Mouse (Mus musculus): ENCODE results near the gene Phf12. TPM values are rescaled to one million over a fixed set of nuclear protein-coding genes. Genes with fewer than 3 reads are reported as not detected.

The Phf12 gene
- 30.6 and 30.7 TPM in 2 replicates for polyA plus RNA-seq (2016; fragmentation: Nextera tagmentation; extraction: Ambion mirVana)

DNA sequence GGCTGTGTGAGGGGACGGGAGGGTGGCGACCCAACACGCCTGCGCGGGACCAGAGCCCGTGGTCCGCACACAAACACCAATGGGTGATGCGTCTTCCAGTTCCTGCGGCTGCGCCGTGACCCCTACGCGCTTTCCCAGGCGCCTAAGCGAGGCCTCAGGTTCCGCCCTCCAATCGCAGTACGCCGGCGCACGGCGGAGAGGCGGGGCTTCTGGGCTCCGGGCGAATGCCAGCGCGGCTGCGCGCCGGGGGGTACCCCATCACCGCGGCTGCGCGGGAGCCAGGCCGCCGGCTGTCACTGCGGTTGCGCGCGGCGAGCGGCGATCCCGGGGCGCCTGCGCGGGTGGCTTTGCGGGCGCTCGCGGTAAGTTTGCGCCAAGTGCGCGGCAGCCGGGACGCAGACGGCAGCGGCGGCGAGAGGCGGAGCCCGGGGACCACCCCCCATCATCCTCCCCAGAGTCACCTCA is at the start of gene Phf12:
Phf12 (plus strand) TSS at position 314 of the 465 bp plus-strand sequence.
- Histone ChIP-seq H3K27ac (peak within 1 kb of the TSS; percentile 96), H3K4me3 (peak within 1 kb of the TSS; percentile 100), H3K9ac (peak within 1 kb of the TSS; percentile 99), H3K4me2 (replicated peaks) (peak within 1 kb of the TSS; percentile 72), H3K36me3 (peaks cover 8% of the 10 kb centered on the region; the same call in 1 of the 2 replicates), H3K9me3 (replicated peaks) (no peaks in the 10 kb centered on the region), H3K27me3 (peaks cover 10% of the 10 kb centered on the region), H3K4me1 (peaks cover 23% of the 10 kb centered on the region)
- under 1% methylated on average over 61 of the region's 62 CpGs for WGBS
- ATAC-seq (ENCODE audit: low FRiP score), result peak; percentile 88

DNA sequence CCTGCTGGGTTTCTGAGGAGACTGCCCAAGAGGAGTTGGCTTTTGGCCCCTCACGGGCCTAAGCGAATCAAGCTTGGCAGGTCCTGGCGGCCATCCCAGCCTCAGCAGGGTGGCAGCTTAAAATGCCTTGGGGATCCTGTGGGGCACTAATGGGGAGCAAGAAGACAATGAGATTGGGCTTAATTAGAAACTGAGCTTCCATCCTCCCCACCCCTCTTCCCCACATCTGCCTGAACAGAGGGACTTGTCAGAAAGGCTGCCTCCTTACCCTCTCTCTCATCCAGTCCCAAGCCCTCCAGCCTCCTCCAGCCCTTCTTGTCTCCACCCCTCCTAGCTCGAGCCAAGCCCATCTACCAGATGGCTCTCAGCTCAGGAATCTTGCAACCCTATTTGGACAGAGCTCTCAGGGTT is 48.4 kb upstream of the Phf12 start:
- H3K4me1 ChIP-seq, result peaks cover 62% of the 10 kb centered on the region
- H3K4me3 ChIP-seq, result peak overlapping the region; percentile 20
- ATAC-seq (ENCODE audit: low FRiP score), result no peak
- 0% methylated on average over 4 of the region's 4 CpGs for WGBS
- H3K27ac ChIP-seq, result peak overlapping the region; percentile 0; the same call in 1 of the 2 replicates
- no peaks in the 10 kb centered on the region for H3K9me3 ChIP-seq (replicated peaks)
- H3K36me3 ChIP-seq, result no peaks in the 10 kb centered on the region
- H3K27me3 ChIP-seq, result peaks cover 80% of the 10 kb centered on the region
- peak overlapping the region; percentile 94 for H3K4me2 ChIP-seq (replicated peaks)
- no peak overlapping the region for H3K9ac ChIP-seq

DNA sequence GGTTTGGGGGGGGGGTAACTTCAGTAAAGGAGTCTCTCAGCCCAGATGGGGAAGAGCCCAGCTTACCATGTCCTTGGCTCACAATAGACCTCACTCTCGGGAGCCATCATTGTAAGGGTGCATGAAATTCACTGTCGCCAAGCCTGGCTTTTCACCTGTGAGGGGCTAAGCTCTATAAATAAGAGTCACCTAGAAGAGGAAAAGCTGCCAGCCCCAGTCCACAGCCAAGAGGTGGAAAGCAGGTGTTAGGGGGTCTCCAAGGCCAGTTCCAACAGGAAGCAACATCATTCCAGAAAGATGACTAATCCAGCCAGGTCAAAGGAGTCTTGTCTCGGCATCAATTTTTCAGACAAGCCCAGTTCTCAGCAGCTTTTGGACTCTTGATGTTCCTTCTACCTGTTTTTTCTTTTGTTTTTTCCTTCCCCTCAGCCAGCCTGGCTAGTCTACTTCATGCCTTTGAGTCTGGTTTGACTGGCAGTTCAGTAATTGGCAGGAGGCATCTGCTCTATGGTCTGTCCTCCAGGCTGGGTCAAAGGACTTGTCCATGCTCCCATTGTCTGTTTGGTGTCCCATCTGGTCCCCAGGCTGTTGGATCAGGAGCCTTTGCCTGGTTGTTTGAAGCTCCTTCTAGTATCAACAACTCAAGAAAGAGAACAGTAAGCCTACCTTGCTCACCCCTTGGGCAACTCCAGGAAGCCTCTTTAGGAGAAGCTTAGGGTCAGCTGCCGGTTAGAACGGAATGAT is 47.8 kb upstream of the Phf12 start:
- Histone ChIP-seq H3K4me3 (peak overlapping the region; percentile 20; the same call in 1 of the 2 replicates), H3K27me3 (peaks cover 83% of the 10 kb centered on the region), H3K4me2 (replicated peaks) (peak overlapping the region; percentile 94), H3K36me3 (no peaks in the 10 kb centered on the region), H3K9ac (no peak overlapping the region), H3K27ac (peak overlapping the region; percentile 0; the same call in 1 of the 2 replicates), H3K9me3 (replicated peaks) (no peaks in the 10 kb centered on the region), H3K4me1 (peaks cover 56% of the 10 kb centered on the region)
- WGBS, result 50% methylated on average over 5 of the region's 5 CpGs
- ATAC-seq (ENCODE audit: low FRiP score), result no peak

DNA sequence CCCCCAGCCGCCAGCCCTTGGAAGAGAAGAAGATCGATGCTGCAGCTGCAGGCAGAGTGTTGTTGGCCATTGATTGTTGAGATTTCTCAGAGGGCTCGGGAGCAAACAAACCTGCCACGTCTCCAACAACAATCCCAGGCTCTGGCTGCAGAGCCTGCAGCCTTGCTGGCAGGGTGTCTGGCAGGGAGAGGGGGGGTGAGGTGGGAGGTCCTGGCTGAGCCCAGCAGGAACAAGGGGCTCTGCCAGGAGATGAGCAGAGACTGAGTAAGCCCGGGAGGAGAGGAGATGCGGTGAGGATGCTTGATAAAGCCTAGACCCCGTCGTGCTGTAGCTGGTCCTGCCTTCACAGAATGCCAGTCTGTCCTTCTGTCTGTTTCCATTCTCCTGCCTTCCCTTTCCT is 45.7 kb upstream of the Phf12 start:
- H3K4me1 ChIP-seq, result peaks cover 51% of the 10 kb centered on the region

DNA sequence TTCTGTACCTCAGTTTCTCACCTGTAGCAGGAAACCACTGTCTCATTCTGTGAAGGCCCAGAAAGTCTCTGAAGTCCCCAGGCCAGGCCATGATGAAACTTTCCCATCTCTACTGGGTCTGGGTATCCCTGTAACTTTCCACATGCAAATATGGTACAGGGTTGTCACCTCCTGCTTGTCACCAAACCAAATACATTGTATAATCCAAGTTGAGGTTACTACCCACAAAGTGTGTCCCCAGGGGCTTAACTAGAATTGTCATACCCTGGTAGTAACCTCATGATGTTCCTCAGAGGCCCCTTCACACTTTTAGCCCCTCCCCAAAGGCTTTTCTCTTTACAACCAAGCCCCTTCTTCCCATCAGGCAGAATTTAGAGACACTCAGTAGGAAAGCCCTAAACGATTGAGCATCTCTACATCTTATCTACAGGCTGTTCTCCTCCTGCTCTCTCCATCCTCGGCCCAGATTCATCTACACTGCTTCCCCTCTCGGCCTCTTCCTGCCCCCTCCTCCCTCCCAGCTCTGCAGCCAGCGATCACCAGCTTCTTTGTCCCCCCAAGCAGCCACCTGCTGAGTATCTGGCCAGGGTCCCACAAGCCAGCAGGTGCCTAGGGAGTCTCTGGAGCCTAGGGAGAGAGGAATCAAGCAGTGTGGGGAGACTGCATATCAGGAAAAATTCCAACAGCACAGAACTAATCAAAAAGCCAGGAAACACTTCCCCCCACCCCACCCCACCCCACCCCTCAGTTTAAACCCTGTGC is 44.7 kb upstream of the Phf12 start:
- Histone ChIP-seq H3K27ac (no peak overlapping the region), H3K9ac (no peak overlapping the region), H3K4me2 (replicated peaks) (no peak overlapping the region), H3K36me3 (no peaks in the 10 kb centered on the region), H3K4me3 (no peak overlapping the region), H3K9me3 (replicated peaks) (no peaks in the 10 kb centered on the region), H3K4me1 (peaks cover 51% of the 10 kb centered on the region), H3K27me3 (peaks cover 77% of the 10 kb centered on the region)
- WGBS, result 29% methylated on average over 4 of the region's 4 CpGs
- ATAC-seq (ENCODE audit: low FRiP score), result no peak

More for the DNA sequence above, 45.7 kb upstream of the Phf12 start:
- no peak overlapping the region; the same call in 1 of the 2 replicates for H3K4me2 ChIP-seq (replicated peaks)
- H3K9ac ChIP-seq, result 0 out of 2 replicates have a peak overlapping the region, but pooled peaks have one; percentile 10
- H3K9me3 ChIP-seq (replicated peaks), result no peaks in the 10 kb centered on the region
- peak overlapping the region; percentile 13; the same call in 1 of the 2 replicates for H3K27ac ChIP-seq
- no peak for ATAC-seq (ENCODE audit: low FRiP score)
- peaks cover 81% of the 10 kb centered on the region for H3K27me3 ChIP-seq
- WGBS, result 6% methylated on average over 8 of the region's 8 CpGs
- H3K36me3 ChIP-seq, result no peaks in the 10 kb centered on the region
- H3K4me3 ChIP-seq, result no peak overlapping the region

DNA sequence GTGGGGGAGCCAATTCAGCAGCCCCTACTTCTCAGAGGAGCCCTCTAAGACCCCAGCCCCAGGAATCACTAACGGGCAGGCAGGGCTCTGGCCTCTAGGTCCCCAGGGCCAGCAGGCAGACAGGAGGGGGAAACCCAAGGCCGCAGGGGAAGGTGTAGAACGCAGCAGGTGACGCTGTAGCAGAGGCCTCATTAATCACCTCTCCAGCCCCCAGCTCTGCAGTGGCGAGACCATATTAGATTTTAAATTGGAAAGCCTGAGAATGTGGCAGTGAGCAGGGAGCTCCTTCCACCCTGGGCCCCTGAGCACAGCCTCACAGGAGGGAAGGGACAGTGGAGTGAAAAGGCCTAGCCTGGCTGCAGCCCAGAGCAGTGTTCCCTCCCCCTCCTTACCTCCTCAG is 40.3 kb upstream of the Phf12 start:
- Histone ChIP-seq H3K36me3 (no peaks in the 10 kb centered on the region), H3K9me3 (replicated peaks) (no peaks in the 10 kb centered on the region), H3K4me2 (replicated peaks) (0 out of 2 replicates have a peak overlapping the region, but pooled peaks have one; percentile 7), H3K4me1 (peaks cover 33% of the 10 kb centered on the region), H3K9ac (no peak overlapping the region; the same call in 1 of the 2 replicates), H3K4me3 (no peak overlapping the region), H3K27ac (peak overlapping the region; percentile 82), H3K27me3 (peaks cover 61% of the 10 kb centered on the region)
- ATAC-seq (ENCODE audit: low FRiP score), result peak; percentile 70; the same call in 1 of the 2 replicates
- WGBS, result 12% methylated on average over 5 of the region's 5 CpGs

DNA sequence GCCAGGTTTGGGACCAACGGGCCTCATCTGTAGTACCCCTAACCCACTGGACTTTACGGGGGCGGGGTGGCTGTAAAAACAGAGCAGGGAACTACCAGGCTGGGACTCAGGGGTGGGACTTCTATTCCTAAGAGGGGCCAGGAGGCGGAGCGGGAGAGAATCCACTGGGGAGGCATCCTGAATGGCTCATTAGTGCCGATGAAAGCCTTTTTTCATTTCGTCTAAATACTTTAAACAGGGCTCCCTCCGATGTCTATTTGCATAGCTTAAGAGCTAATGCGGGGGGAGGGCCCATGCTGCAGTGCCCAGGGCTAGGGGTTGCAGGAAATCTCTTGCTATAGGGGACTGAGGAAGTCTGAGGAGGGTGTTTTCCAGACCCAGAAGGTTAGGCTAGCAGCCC is 34.7 kb upstream of the Phf12 start:
- Histone ChIP-seq H3K27me3 (peaks cover 65% of the 10 kb centered on the region), H3K9ac (peak overlapping the region; percentile 24; the same call in 1 of the 2 replicates), H3K4me2 (replicated peaks) (0 out of 2 replicates have a peak overlapping the region, but pooled peaks have one; percentile 19), H3K9me3 (replicated peaks) (no peaks in the 10 kb centered on the region), H3K4me1 (peaks cover 27% of the 10 kb centered on the region), H3K36me3 (no peaks in the 10 kb centered on the region), H3K4me3 (no peak overlapping the region), H3K27ac (peak overlapping the region; percentile 49; the same call in 1 of the 2 replicates)
- peak; percentile 88 for ATAC-seq (ENCODE audit: low FRiP score)
- 4% methylated on average over 9 of the region's 9 CpGs for WGBS

DNA sequence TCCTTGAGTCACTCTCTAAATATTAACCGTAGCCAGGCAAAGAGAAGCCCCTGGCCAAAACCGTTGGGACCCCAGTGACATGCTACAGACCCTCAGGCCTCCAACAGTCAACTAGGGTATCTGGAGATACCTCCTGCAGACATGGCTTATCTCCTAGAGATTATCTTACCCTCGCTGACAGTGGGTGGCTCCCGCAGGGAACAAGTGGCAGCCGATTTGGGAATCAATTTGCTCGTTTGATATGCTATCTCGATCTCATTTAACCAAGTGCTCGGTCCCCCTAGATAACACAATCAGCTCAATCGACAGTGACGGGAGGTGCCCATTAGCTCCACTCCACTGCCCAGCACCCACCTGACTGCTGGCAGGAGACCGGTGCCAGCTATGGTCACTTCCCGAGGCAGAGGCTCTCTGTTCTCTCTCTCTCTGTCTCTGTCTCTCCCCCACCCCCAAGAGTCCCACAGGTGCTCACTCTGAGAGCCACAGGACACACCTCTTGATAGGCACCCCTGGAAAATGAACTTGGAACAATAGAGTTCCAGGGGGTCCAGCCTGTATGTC is 32.3 kb upstream of the Phf12 start:
- H3K27me3 ChIP-seq, result peaks cover 77% of the 10 kb centered on the region
- no peak overlapping the region for H3K4me2 ChIP-seq (replicated peaks)
- no peak overlapping the region for H3K4me3 ChIP-seq
- H3K9ac ChIP-seq, result no peak overlapping the region
- 32% methylated on average over 12 of the region's 12 CpGs for WGBS
- H3K27ac ChIP-seq, result no peak overlapping the region
- peaks cover 8% of the 10 kb centered on the region; the same call in 1 of the 2 replicates for H3K36me3 ChIP-seq
- no peaks in the 10 kb centered on the region for H3K9me3 ChIP-seq (replicated peaks)
- H3K4me1 ChIP-seq, result peaks cover 18% of the 10 kb centered on the region
- no peak for ATAC-seq (ENCODE audit: low FRiP score)

DNA sequence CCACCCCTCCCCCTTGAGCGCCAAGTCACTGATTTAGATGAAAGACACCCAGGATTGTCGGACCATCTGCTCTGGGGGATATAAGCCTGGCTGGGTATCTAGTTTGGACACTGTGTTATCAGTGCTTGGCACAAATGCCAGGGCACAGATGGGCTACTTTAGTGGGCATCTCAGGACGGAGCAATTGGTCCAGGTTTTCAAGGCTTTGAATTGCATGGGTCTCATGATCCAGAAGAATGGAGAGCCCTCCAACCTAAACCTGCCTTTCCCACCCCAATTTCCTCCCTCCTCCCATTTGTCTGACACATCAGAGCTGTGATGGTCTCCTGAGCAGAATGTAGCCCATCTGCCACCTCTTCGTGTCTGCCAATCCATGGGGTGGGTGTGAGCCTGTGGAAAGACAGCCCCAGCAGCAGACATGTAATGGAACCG is 31.7 kb upstream of the Phf12 start:
- Histone ChIP-seq H3K9me3 (replicated peaks) (no peaks in the 10 kb centered on the region), H3K4me2 (replicated peaks) (no peak overlapping the region), H3K27me3 (peaks cover 78% of the 10 kb centered on the region), H3K4me3 (no peak overlapping the region), H3K36me3 (peaks cover 8% of the 10 kb centered on the region; the same call in 1 of the 2 replicates), H3K27ac (no peak overlapping the region), H3K4me1 (peaks cover 18% of the 10 kb centered on the region), H3K9ac (no peak overlapping the region)
- ATAC-seq (ENCODE audit: low FRiP score), result no peak
- 63% methylated on average over 5 of the region's 5 CpGs for WGBS

DNA sequence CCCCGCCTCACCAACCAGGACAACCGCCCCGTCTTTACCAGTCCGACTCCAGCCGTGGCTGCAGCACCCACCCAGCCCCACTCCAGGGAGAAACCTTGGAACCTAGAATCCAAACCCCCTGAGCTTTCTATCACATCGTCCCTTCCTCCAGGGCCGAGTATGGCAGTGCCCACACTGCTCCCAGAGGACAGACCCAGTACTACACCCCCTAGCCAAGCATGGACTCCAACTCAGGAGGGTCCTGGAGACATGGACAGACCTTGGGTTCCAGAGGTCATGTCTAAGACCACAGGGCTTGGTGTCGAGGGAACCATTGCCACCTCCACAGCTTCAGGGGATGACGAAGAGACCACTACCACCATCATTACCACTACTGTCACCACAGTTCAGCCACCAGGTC is 28.9 kb upstream of the Phf12 start:
- no peak overlapping the region for H3K4me2 ChIP-seq (replicated peaks)
- H3K27me3 ChIP-seq, result peaks cover 82% of the 10 kb centered on the region
- ATAC-seq (ENCODE audit: low FRiP score), result no peak
- no peaks in the 10 kb centered on the region for H3K9me3 ChIP-seq (replicated peaks)
- peaks cover 8% of the 10 kb centered on the region; the same call in 1 of the 2 replicates for H3K36me3 ChIP-seq
- no peak overlapping the region for H3K9ac ChIP-seq
- H3K4me1 ChIP-seq, result peaks cover 8% of the 10 kb centered on the region; the same call in 1 of the 2 replicates
- H3K27ac ChIP-seq, result no peak overlapping the region
- no peak overlapping the region for H3K4me3 ChIP-seq
- WGBS, result 40% methylated on average over 9 of the region's 9 CpGs

DNA sequence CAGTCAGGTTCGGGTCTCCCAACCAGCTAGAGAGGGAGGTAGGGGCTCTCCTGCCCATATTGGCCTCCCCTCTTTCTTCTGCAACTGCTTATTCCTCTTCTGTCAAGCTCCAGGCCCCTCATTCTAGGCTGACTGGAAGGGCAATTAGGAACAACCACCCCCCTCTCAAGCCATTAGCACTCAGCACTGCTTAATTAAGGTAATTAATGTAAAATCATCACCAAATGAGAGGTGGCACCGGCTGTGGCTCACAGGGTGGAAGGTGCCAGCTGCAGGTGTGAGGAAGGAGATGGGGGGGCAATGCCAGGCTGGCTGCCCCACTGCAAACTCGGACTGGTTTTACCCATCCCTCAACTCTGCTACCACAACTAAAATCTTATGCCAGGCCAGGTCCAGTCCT is 26.1 kb upstream of the Phf12 start:
- no peak overlapping the region for H3K4me3 ChIP-seq

More for the DNA sequence above, 26.1 kb upstream of the Phf12 start:
- Histone ChIP-seq H3K4me1 (peaks cover 26% of the 10 kb centered on the region), H3K27ac (no peak overlapping the region), H3K9me3 (replicated peaks) (no peaks in the 10 kb centered on the region), H3K36me3 (peaks cover 8% of the 10 kb centered on the region; the same call in 1 of the 2 replicates), H3K9ac (no peak overlapping the region), H3K4me2 (replicated peaks) (no peak overlapping the region), H3K27me3 (peaks cover 87% of the 10 kb centered on the region)
- ATAC-seq (ENCODE audit: low FRiP score), result no peak
- 76% methylated on average over 3 of the region's 3 CpGs for WGBS
